Mouse (Mus musculus) ovary, postnatal 10 days (tissue): ENCODE results near the gene Cfap54.

Experiments
- DNase-seq: peaks from one replicate; pipeline ENCODE4 v3.0.0; 2022; ENCODE audit warnings: low spot score

The Cfap54 gene

GRCm38 (mm10) chr10:93097439-93097838 lies 16.0 kb upstream of the Cfap54 start:
- DNase-seq, result no peak

GRCm38 (mm10) chr10:93095827-93096226 lies 14.4 kb upstream of the Cfap54 start:
- DNase-seq, result no peak

- DNase-seq, result no peak
Observed at GRCm38 (mm10) chr10:93094957-93095580, 13.7 kb upstream of the Cfap54 start.

GRCm38 (mm10) chr10:93091928-93092327 lies 10.5 kb upstream of the Cfap54 start:
- DNase-seq, result no peak

GRCm38 (mm10) chr10:93090241-93090640 lies 8.8 kb upstream of the Cfap54 start:
- DNase-seq, result no peak

- DNase-seq, result no peak
Observed at GRCm38 (mm10) chr10:93088396-93089048, 7.1 kb upstream of the Cfap54 start.

- DNase-seq, result no peak
Observed at GRCm38 (mm10) chr10:93087504-93087903, 6.1 kb upstream of the Cfap54 start.

- DNase-seq, result no peak
Observed at GRCm38 (mm10) chr10:93083963-93084340, 2.5 kb upstream of the Cfap54 start.

- no peak for DNase-seq
Observed at GRCm38 (mm10) chr10:93083198-93083962, 2.0 kb upstream of the Cfap54 start.

GRCm38 (mm10) chr10:93079486-93079885 lies 1.9 kb downstream of the Cfap54 start:
- DNase-seq, result no peak

GRCm38 (mm10) chr10:93077935-93078479 lies 3.4 kb downstream of the Cfap54 start:
- DNase-seq, result no peak

- DNase-seq, result no peak
Observed at GRCm38 (mm10) chr10:93076376-93076775, 5.0 kb downstream of the Cfap54 start.

GRCm38 (mm10) chr10:93075856-93076255 lies 5.6 kb downstream of the Cfap54 start:
- DNase-seq, result no peak

- no peak for DNase-seq
Observed at GRCm38 (mm10) chr10:93072769-93073168, 8.6 kb downstream of the Cfap54 start.

- DNase-seq, result no peak
Observed at GRCm38 (mm10) chr10:93071753-93072152, 9.7 kb downstream of the Cfap54 start.

GRCm38 (mm10) chr10:93070121-93070898 lies 11.1 kb downstream of the Cfap54 start:
- DNase-seq, result no peak

- no peak for DNase-seq
Observed at GRCm38 (mm10) chr10:93069721-93070120, 11.7 kb downstream of the Cfap54 start.

GRCm38 (mm10) chr10:93069041-93069679 lies 12.3 kb downstream of the Cfap54 start:
- DNase-seq, result no peak

GRCm38 (mm10) chr10:93064973-93065372 lies 16.4 kb downstream of the Cfap54 start:
- DNase-seq, result no peak

- no peak for DNase-seq
Observed at GRCm38 (mm10) chr10:93063576-93063975, 17.8 kb downstream of the Cfap54 start.

- DNase-seq, result no peak
Observed at GRCm38 (mm10) chr10:93062395-93062794, 19.0 kb downstream of the Cfap54 start.

GRCm38 (mm10) chr10:93053867-93054266 lies 27.6 kb downstream of the Cfap54 start:
- DNase-seq, result no peak
